Mouse (Mus musculus) embryonic fibroblast, embryonic 13.5 days (primary cell): ENCODE measurements around the gene Fbxo28.
"Not testable (repeated sequence)": the region's sequence is repeated elsewhere in the genome, so short reads cannot be mapped to it uniquely, and the experiment has no call there.

Experiments used
- CTCF ChIP-seq: IDR thresholded peaks from 2 replicates; pipeline ENCODE4 v1.5.1; 2011; ENCODE audit warnings: mild to moderate bottlenecking, control low read depth, low read length, moderate library complexity, borderline replicate concordance; ENCODE audit not compliant: insufficient read depth
- POLR2A ChIP-seq: IDR thresholded peaks from 2 replicates; pipeline ENCODE4 v1.6.1; 2011; ENCODE audit warnings: low read depth, mild to moderate bottlenecking, control low read depth, low read length, moderate library complexity

- not testable (repeated sequence) for TF ChIP-seq CTCF, POLR2A
Measured at GRCm38 (mm10) chr1:182290741-182291140, 50.7 kb downstream of the Fbxo28 start.
